Mouse (Mus musculus): ENCODE data around the gene Nfkb1. TPM values are rescaled to one million over a fixed set of nuclear protein-coding genes. Genes with fewer than 3 reads are reported as not detected.

Nfkb1 gene
- total RNA-seq, 2 experiments from 2014 or later = 17.7 to 20.2 TPM

DNA sequence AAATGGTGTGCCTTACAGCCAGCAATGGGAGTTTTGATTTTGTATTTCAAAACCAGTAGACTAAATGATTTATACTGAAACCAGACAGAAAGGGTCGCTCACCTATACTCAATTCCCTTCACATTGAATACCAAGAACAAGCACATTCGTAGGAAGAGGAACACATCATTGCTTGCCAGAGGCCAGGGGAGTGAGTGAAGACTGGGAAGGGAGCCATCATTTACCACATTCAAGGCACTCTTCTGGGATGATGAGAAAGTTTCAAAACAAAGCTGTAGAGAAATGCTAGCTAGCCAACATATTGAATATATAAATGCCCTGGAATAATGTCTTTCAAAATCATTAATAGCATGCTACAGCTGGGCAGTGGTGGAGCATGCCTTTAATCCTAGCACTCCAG lies 15.0 kb downstream of the Nfkb1 start:
- intact Hi-C loops (cut with DNase I) = no loop called here
- no peak for DNase-seq (ENCODE audit: low spot score in 2 of 2)

DNA sequence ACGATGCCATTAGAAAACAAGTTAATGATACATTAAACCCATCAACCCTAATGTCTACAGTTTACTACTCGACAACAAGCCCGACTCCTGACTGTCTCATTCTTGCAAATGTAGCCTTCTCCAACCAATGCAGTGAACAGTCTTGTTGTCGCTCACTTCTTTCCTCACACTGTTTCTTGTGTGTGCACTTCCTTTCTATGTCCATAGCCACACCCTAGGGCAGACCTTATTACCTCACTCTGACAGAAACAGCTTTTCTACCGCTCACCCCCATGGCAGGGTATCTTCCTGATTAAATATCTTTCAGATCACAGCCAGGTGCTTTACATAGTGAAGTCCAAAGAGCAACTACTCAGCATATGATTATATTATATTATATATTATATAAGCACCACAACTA lies 15.9 kb downstream of the Nfkb1 start:
- intact Hi-C loops (cut with DNase I) = no loop called here
- DNase-seq (ENCODE audit: low spot score in 2 of 2) = no peak

DNA sequence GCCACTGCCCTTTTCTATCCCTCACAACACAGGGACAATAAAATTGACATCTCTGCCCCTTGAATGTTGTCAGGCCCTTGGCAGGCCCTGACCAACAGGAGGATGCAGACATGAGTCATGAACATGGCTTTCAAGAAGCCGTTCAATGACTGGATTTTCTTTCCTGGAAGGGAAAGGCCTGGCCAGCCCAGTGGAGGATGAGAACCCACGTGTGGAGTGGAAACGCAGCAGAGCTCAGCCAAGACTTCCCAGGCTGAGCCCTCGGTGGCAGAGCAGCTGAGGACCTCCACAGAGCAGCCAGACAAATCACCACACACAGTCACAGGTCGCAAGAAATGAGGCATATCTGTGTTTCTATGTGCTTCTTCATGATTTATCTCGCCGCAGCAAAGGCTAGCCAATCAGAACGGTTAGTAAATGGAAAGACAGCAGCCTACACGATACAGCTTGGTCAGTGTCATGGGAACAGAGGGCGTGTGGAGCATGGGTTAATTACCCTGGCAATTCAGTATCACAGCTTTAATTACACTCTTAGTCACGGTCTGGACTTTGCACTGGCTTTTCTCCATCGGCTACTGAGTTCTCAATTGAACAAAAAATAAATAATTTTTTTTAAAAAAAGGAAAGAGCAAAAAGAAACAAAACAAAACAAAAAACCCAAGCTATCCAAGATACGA lies 16.5 kb downstream of the Nfkb1 start:
- intact Hi-C loops (cut with DNase I) = no loop called here
- no peak for DNase-seq (ENCODE audit: low spot score in 2 of 2)

GRCm38 (mm10) chr3:135673695-135674094 lies 17.7 kb downstream of the Nfkb1 start:
- DNase-seq (ENCODE audit: low spot score in 2 of 2) = peak in 1 of 2 experiments; percentile 15
- intact Hi-C loops (cut with DNase I) = no loop called here

- no peak for DNase-seq (ENCODE audit: low spot score in 2 of 2)
- intact Hi-C loops (cut with DNase I) = no loop called here
Measured at GRCm38 (mm10) chr3:135673041-135673440, 18.3 kb downstream of the Nfkb1 start.

DNA sequence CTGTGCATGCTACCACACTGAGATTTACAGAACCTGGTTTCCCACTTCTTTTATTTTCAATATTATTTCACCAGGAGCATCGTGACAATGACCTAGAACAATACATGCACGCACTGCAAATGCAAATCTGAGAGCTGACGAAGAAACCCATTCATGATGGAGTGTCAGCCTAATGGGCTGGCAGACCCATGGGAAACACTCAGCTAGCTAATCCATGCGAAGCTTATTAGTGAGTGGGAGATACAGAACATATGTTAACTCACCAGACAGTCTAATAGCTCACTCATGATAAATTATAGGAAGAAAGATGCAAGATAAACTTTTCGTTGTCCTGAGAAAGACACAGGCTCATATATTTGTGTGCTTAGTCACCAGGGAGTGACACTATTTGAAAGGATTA lies 19.2 kb downstream of the Nfkb1 start:
- no peak for DNase-seq (ENCODE audit: low spot score in 2 of 2)
- intact Hi-C loops (cut with DNase I) = no loop called here

DNA sequence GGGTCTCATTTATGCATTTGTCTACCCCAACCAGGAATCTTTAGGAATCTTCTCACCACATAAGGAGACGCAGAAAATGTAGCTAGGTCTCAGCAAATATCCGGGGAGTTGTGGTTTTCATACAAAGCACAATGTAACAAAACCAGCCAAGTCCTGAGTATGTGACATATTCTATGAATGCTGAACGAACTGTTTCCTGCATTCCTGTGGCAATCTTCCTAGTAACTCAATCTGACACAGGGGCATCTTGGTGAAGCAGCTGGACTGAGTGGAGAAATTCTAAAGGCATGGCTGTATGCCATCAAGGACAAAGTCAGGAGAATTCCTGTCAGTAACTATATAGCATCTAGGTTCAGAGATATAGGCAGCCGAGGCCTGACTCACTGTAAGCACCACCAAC lies 20.5 kb downstream of the Nfkb1 start:
- intact Hi-C loops (cut with DNase I) = no loop called here
- DNase-seq (ENCODE audit: low spot score in 2 of 2) = no peak

GRCm38 (mm10) chr3:135667084-135667483 lies 24.3 kb downstream of the Nfkb1 start:
- DNase-seq (ENCODE audit: low spot score in 2 of 2) = peak in 1 of 2 experiments; percentile 71
- intact Hi-C loops (cut with DNase I) = no loop called here

GRCm38 (mm10) chr3:135665777-135666259 lies 25.5 kb downstream of the Nfkb1 start:
- no peak for DNase-seq (ENCODE audit: low spot score in 2 of 2)
- intact Hi-C loops (cut with DNase I) = no loop called here

DNA sequence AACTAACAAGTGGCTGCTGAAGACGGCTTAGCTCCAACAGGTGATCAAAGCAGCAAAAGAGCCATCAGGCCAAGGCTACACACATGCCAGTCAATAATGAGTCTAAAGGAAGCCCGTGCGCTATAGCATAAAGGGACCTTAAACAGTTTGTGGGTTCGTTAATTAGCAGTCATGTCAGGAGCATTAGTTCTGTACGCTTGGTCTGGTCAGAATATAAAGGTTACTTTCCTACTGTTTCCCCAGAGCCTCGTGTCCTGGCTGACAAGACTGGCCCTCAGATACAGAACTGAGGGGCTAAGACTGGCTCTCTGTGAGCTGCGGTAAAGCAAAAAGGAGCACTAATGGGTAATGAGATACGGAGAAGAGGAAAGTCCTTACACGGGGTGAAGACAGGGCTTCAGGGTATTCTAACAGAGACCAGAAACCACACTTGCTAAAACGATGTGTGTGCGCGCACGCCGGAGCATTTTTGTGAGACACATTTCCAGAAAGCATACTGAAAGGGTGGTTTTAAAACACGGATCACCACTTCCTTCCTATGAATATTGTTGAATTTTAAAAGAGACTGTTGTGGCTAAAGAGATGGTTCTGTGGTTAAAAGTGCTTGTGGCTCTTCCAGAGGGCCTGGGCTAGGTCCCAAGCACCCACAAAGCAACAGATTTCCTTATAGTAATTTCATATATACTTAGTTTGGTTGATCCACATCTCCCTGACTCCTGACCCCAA lies 29.0 kb downstream of the Nfkb1 start:
- intact Hi-C loops (cut with DNase I) = no loop called here

DNA sequence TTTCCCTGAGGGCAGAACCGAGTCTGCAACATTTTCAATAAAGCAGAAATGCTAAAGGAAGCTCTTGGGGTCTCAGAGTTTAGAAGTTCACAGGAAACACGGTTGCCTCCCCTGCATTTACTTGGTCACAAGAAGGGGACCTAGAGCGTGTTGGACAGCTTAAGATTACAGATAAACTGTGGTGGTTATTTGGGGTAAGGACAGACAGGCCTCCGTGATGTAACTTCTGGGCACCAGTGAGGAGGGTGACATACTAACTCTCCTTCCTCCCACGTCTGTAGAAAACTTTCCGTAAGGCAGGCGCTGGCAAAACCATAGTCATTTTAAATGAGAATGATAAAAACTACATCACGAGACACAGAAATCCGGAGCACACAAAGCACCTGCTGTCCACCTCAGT lies 29.6 kb downstream of the Nfkb1 start:
- DNase-seq (ENCODE audit: low spot score in 2 of 2) = no peak
- intact Hi-C loops (cut with DNase I) = no loop called here

More for the DNA sequence above, 29.0 kb downstream of the Nfkb1 start:
- DNase-seq (ENCODE audit: low spot score in 2 of 2) = no peak

DNA sequence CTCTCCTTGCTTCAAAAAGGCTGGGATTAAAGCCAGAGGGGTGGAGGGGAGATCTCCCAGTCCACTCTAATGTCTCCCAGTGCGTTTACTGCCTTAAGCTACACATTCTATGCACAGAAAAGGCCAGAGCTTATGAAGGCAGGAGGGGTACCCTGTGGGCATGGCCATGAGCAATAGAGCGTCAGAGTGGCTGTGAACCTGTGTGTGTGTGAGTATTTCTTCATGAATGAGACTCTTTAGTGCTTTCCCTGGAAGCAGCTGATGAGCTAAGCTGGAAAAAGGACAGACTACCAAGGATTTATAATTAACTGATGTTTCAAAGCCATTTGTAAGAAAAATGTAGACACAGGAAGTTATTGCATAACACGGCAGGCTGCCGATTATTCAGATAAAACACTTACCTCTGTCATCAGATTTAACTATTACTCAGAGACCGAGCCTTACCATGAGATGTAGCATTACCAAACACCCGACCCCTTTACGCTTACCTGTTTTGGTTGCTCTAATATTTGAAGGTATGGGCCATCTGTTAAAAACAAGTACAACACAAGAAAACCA lies 32.7 kb downstream of the Nfkb1 start:
- DNase-seq (ENCODE audit: low spot score in 2 of 2) = no peak
- intact Hi-C loops (cut with DNase I) = no loop called here

DNA sequence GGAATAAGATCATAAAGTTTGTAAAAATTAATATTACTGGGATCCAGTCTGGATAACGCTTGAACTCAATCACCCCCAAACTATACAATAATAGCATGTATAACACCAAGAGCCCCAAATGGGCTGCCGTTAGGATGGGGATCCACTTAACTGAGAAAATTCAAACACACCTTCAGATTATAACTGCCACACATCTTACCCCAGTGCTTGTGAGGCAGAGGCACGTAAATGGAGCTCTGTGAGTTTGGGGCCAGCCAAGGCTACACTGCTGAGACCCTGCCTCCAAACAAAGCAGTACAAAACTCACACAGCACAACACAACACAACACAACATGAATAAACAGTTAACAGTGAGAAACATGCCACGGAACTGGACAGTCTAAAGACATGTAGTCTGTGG lies 35.2 kb downstream of the Nfkb1 start:
- no peak for DNase-seq (ENCODE audit: low spot score in 2 of 2)
- intact Hi-C loops (cut with DNase I) = no loop called here

DNA sequence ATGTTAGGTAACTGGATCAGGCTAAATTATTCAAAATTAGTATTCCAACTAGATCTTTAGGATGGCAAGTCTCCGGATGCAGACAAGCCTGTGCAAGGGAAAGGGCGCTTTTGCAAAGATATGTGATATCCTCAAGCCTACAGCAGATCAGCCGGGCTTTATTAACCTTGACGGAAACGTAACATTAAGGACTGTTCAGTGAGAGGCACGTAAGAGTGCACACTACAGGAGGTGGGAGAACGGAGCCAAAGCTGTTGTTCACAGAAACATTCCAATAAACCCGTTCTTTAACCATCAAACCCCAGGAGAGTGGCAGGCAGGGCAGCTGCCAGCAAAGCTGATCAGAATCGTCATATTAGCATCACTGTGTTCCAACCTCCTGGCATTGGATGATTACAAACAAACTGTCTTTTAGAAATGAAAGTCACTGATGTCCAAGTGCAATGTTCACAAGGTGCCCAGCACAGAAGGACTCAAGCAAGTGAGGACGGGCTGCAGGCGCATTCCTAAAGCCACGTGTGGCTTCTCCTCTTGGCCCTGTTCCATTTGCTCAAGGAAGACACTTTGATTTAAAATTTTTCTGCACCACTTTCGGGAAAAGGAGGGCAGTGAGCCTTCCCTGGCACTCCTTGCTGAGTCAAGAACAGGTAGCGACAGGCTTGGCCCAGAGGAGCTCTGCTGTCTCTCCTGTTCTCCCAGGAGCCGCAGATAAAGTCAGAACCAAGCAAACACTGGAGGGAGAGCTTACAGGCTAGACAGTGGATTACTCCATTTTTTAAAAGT lies 40.4 kb downstream of the Nfkb1 start:
- no peak for DNase-seq (ENCODE audit: low spot score in 2 of 2)
- intact Hi-C loops (cut with DNase I) = no loop called here

- DNase-seq (ENCODE audit: low spot score in 2 of 2) = no peak
- intact Hi-C loops (cut with DNase I) = no loop called here
Measured at GRCm38 (mm10) chr3:135649809-135650208, 41.5 kb downstream of the Nfkb1 start.

DNA sequence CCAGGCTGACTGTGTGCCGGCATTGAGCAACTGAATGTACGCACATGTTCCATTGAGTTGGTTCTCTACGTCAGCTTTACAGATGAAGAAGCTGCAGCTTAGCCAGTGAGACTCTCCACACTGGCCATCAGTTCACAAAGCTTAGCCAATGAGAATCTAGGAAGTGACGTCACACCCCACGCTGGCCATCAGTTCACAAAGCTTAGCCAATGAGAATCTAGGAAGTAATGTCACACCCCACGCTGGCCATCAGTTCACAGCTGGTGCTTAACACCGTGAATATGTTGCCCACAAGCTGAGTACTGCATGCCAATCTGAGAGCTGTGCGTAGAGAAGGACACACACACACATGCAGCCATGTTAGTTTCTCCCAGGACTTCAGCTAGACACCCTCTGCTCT lies 42.8 kb downstream of the Nfkb1 start:
- intact Hi-C loops (cut with DNase I) = no loop called here
- DNase-seq (ENCODE audit: low spot score in 2 of 2) = no peak

DNA sequence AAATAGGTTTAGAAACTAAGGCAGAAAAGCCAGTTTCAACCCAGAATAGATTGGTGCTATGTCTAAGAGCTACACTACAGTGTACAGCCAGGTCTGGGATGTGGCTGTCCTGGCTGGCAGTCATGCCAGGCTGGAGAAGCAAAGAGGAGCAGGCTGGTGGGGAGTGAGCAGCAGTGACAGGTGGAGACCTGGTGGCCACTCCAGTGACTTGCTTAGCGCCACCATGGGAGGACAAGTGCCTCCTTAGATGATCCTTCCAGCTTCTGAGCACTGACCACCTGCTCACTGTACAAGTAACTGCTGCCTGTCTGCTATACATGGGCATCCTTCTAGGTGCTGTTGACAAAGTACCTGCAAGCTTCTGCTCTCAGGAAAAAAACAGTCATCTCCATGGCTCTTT lies 44.7 kb downstream of the Nfkb1 start:
- no peak for DNase-seq (ENCODE audit: low spot score in 2 of 2)
- intact Hi-C loops (cut with DNase I) = no loop called here

DNA sequence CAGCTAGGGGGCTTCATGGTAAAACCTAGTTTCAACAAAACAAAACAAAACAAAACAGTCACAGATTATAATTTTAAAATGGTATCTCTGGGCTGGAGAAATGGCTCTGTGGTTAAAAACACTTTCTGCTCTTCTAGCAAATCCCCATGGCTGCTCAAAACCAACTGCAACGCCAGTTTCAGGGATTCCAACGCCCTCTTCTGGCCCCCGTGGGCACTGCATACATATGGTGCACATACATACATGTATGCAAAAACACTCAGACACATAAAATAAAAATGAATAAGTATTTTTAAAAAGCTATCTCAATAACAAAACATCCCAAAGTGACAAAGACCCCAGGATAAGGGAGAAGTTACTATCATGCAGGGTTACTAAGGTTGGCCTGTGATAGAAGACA lies 46.4 kb downstream of the Nfkb1 start:
- intact Hi-C loops (cut with DNase I) = no loop called here
- DNase-seq (ENCODE audit: low spot score in 2 of 2) = no peak

DNA sequence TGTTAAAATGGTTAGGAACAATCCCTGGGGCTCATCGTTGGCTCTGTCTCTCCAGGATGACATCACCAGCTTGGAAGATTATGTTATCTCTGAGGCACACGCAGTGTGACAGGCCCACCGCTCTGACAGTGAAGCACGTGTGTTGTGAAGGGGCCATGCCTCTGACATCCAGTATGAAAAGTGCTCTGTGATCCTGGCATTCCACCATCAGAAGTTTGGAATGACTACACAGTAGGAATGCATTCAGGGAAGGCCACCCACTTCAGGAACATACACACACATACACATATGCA lies 49.8 kb downstream of the Nfkb1 start:
- intact Hi-C loops (cut with DNase I) = no loop called here
- DNase-seq (ENCODE audit: low spot score in 2 of 2) = no peak

DNA sequence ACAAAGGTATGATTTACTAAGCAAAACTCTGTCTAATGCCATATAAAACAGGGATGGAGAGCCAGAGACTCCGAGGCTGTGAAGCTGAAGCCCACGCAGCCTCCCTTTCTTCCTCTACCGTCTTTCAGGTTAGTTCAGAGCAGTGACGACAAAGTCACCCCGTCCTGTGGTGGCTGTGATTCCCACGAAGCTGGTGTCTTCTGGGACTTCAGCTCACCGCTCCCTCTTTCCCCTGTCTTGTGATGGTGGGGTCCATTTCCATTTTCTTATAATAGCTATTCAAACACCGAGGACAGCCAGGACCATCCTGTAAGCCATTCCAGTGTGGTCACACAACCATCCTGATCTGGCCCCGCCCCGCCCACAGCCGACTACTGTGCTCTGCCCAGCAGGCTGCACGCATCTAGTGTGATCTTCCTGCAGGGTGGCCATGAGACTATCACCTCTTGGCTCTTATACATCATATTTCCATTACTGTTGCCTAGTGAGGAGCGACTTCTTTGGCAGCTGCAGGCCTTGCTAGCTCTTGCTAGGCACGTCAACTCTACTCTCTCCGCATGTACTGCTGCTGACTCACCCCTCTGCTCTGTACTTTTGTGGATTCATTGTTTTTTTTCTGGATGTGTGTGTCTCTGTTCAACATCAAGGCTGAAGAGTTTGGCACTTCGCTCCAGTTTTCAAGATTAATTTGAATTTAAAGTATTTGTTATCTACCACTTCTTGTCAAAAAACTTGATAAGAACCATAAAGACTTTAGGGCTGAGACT lies 50.3 kb downstream of the Nfkb1 start:
- intact Hi-C loops (cut with DNase I) = no loop called here

More for the DNA sequence above, 50.3 kb downstream of the Nfkb1 start:
- no peak for DNase-seq (ENCODE audit: low spot score in 2 of 2)
